Mouse (Mus musculus): ENCODE measurements around the gene Map2k5.

DNA sequence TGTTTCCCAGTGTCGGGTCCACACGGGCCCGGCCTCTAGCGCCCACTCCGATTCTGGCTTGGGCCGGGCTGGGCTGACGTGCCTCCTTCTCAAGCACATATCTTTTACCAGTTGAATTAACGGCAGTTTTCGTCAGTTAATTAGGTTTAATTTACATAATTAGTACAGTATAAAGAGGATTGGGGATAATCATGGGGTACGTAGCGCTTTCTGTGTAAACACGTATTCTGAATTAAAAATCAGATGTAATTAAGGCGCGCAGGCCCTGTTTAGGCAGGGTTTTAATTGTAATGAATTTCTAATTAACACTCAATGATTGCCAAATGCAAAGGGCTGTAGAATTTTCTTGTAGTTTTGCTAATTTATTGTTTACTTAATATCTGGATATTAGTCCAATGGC lies 225.8 kb downstream of the Map2k5 start:
- TF ChIP-seq CTCF (conservative IDR thresholded peaks at IDR 0.05; ENCODE audit: low read length) (no peak), POU5F1 (IDR thresholded peaks at IDR 0.05; ENCODE audit: borderline replicate concordance, low read length) (no peak)
